Mouse (Mus musculus) neural tube, embryonic 10.5 days (tissue): ENCODE data around the gene Lctl.
"Not testable (repeated sequence)": the region's sequence is repeated elsewhere in the genome, so short reads cannot be mapped to it uniquely, and the experiment has no call there.

Experiments
- DNase-seq: peaks from one replicate; pipeline ENCODE4 v3.0.0-alpha.2; 2017; ENCODE audit warnings: low spot score; ENCODE audit errors: extremely low spot score

Gene Lctl

GRCm38 (mm10) chr9:64119898-64120297 lies 3.0 kb downstream of the Lctl start:
- peak; percentile 54 for DNase-seq

- DNase-seq, result peak; percentile 27
Observed at GRCm38 (mm10) chr9:64120584-64121277, 3.8 kb downstream of the Lctl start.

GRCm38 (mm10) chr9:64122601-64123000 lies 5.7 kb downstream of the Lctl start:
- no peak for DNase-seq

- not testable (repeated sequence) for DNase-seq
Observed at GRCm38 (mm10) chr9:64124846-64125245, 7.9 kb downstream of the Lctl start.

- DNase-seq, result no peak
Observed at GRCm38 (mm10) chr9:64125307-64125706, 8.4 kb downstream of the Lctl start.

GRCm38 (mm10) chr9:64126121-64126520 lies 9.2 kb downstream of the Lctl start:
- no peak for DNase-seq

GRCm38 (mm10) chr9:64131623-64132022 lies 14.7 kb downstream of the Lctl start:
- DNase-seq, result no peak

GRCm38 (mm10) chr9:64138896-64139295 lies 21.9 kb downstream of the Lctl start:
- peak; percentile 47 for DNase-seq

- no peak for DNase-seq
Observed at GRCm38 (mm10) chr9:64139879-64140278, 22.9 kb downstream of the Lctl start.

- DNase-seq, result no peak
Observed at GRCm38 (mm10) chr9:64156641-64157040, 39.7 kb downstream of the Lctl start.

GRCm38 (mm10) chr9:64160471-64160870 lies 43.5 kb downstream of the Lctl start:
- DNase-seq, result no peak

- DNase-seq, result not testable (repeated sequence)
Observed at GRCm38 (mm10) chr9:64169967-64170366, 53.0 kb downstream of the Lctl start.

- no peak for DNase-seq
Observed at GRCm38 (mm10) chr9:64172145-64172815, 55.3 kb downstream of the Lctl start.

- peak; percentile 84 for DNase-seq
Observed at GRCm38 (mm10) chr9:64172816-64173665, 56.1 kb downstream of the Lctl start, which contains the start of the genes Zwilch and Rpl4. Gene Zwilch (minus strand): TSS chr9:64173104. Gene Rpl4 (plus strand): TSS chr9:64173375.

- no peak for DNase-seq
Observed at GRCm38 (mm10) chr9:64173666-64174220, 56.8 kb downstream of the Lctl start.

- DNase-seq, result no peak
Observed at GRCm38 (mm10) chr9:64174341-64174740, 57.4 kb downstream of the Lctl start.

- no peak for DNase-seq
Observed at GRCm38 (mm10) chr9:64174766-64175165, 57.8 kb downstream of the Lctl start.

- no peak for DNase-seq
Observed at GRCm38 (mm10) chr9:64175378-64175777, 58.4 kb downstream of the Lctl start.

- no peak for DNase-seq
Observed at GRCm38 (mm10) chr9:64178610-64178973, 61.6 kb downstream of the Lctl start.

- DNase-seq, result peak; percentile 94
Observed at GRCm38 (mm10) chr9:64178974-64179646, 62.2 kb downstream of the Lctl start, which contains the start of gene Snapc5. Gene Snapc5 (plus strand): TSS chr9:64179274.

- DNase-seq, result not testable (repeated sequence)
Observed at GRCm38 (mm10) chr9:64183295-64183694, 66.3 kb downstream of the Lctl start.
